Mouse (Mus musculus) urinary bladder, postnatal 36 days (tissue): Measurements from ENCODE around the gene Notch4.
A peak's percentile ranks its signal among the peaks of the same experiment; 100 is the strongest.
"Not testable (repeated sequence)": the region's sequence is repeated elsewhere in the genome, so short reads cannot be mapped to it uniquely, and the experiment has no call there.

ENCODE experiments used
- DNase-seq, 2 experiments: peaks; one replicate each; pipeline ENCODE4 v3.0.0; 2022; ENCODE audit warnings: low spot score in 2 of 2, mixed read lengths in 1 of 2

Notch4 gene

DNA sequence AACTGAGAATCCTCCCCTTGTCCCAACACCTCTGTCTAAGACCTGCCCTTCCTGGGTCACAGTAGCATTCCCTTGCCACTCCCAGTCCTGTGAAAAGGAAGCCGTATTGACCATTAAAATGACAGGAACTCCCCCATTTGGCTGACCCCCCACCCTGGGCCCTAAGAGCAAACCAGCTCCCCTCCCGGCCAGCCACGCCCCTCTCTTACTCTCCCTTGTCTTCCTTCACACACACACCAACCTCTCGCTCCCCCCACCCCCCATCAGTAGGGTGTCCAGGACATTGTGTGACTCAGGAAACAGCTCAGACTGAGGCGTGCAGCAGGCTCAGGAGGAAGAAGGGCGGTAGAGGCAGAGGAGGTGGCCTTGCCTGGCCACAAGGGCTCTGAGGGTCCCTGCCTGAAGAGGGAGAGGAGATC, at the start of gene Notch4:
Gene Notch4 (plus strand): TSS at position 266 of the 419 bp plus-strand sequence.
- DNase-seq, result no peak

DNA sequence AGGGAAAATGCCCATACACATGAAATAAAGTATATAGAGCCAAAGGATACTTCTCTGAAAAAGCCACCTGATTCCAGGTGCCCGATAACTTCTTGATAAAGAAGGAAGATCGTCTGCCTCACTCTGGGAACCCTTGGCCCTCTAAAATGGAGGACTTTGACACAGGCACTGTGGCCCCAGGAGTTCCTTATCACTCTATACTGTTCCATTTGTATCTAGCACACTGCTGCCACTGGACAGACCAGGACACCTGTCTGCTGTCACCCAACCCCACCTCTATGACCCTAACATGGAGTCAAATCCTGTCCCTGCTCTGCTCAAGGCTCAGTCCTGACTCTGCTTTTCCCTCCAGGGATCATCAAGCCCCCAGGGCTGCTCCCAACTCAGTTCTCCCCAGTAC, 47.6 kb upstream of the Notch4 start:
- DNase-seq, result no peak

DNA sequence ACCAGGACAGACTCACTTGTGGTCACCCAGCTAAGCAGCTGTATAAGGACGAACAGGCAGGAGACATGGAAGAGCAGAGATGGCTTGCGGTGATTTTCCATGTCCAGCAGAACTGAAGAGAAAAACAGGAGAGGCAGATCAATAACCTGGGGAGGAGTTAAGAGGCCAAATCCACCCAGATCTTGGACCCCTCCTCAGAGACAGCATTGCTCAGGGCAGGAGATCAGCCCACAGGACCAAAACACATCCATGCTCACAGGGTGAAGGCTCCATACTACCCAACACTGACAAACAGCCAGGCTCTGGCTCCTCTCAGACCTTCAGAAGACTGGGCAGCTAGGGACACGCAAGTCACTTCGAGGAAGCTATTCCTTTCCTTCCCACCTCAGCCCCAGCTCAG, 46.8 kb upstream of the Notch4 start, which contains the start of gene Btnl6:
Gene Btnl6 (minus strand): TSS at position 101 of the 400 bp plus-strand sequence.
- no peak for DNase-seq

DNA sequence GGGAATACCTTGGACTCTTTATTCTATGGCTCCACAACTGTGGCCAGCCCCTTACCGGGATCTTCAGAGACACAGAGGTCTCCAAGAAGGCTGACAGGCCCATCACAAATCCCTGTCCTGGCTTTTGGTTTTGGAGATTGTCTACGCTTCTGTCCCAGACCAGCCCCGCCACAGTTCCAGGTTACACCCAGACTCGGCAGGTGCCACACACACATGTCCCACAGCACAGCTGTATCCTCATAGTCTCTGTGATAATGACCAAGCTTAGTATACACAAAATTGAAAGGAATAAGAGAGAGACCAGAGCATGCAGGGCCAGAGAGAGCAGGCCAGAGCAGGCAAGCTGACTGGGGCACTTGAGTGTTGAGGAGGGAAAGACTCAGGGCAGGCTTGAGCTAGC, 46.3 kb upstream of the Notch4 start:
- no peak for DNase-seq

DNA sequence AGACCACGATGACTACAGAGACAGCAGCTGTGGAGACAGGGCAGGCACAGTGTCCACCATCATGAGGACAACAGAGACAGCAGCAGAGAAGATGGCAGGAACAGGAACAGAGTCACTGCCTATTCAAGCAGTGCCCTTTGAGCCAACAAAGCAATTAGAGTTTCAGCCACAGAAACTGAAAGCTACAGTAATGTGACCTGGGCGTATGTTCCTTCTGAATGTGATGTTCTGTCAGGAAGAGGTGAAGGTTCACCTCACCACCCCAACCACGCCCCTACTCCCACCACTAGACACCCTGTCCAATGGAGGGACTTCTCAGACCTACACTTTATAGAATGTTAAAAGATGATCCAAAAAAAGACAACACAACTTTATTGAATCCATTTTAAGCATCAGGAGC, 45.5 kb upstream of the Notch4 start:
- not testable (repeated sequence) for DNase-seq

DNA sequence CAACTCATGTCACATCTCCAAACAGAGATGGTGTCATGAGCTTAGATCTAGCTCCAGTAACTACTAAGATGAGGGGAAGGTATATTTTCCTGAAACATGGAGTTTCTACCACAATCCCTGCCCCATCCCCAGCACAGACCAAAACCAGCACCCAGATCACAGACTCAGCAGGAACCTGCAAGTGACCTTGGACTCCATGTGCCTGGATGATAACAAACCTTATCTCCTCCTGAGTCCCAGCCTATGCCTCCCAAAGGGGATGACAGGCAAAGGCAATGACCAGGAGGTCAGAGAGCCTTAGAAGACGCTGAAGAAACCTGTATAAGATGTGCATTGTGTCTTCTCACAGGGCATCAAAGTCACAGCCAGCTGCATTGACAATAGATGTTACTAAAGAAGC, 45.1 kb upstream of the Notch4 start:
- DNase-seq, result no peak

DNA sequence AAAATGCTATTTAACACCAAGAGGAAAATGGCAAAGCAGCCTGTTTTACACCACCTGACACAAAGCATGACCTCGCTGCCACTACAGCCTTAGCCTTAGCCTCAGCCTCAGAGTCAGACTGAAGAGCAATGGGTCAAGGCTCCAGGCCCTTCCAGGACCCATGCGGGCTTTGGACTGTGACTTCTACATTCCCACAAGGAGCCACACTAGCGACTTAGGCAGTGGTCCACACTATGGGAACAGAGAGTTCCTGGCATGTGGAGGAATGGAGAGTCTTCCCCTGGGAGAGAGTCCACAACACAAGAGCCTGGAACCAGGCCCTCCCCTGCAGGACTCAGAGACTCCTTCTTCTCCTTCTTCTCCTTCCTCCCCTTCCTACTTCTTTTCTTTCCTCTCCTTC, 31.4 kb upstream of the Notch4 start:
- no peak for DNase-seq

DNA sequence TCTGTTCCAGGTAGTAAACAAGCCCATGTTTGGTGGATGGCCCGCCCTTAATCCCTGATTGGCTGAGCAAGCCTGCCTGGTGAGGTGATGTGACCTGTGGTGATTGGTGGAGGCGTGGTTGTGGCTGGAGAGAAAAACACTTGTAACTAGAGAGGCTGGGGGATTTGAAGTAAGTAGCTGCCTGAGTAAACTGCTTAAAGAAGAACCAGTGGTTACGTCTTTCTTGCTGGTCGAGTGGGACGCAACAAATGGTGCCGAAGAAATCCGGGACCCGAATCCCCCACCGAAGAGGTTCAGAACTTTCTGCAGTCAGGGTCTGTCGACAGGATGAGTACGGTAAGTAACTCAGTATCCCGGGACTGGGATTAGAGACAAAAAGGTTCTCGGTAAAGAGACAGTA, 20.5 kb upstream of the Notch4 start:
- not testable (repeated sequence) for DNase-seq

DNA sequence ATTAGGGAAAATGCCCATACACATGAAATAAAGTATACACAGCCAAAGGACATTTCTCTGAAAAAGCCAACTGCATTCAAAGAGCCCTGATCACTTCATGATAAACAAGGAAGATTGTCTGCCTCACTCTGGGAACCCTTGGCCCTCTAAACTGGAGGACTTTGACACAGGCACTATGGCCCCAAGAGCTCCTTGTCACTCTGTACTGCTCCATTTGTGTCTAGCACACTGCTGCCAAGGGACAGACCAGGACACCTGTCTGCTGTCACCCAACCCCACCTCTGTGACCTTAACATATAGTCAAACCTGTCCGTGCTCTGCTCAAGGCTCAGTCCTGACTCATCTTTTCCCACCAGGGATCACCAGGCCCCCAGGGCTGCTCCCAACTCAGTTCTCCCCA, 17.3 kb upstream of the Notch4 start:
- DNase-seq, result no peak

DNA sequence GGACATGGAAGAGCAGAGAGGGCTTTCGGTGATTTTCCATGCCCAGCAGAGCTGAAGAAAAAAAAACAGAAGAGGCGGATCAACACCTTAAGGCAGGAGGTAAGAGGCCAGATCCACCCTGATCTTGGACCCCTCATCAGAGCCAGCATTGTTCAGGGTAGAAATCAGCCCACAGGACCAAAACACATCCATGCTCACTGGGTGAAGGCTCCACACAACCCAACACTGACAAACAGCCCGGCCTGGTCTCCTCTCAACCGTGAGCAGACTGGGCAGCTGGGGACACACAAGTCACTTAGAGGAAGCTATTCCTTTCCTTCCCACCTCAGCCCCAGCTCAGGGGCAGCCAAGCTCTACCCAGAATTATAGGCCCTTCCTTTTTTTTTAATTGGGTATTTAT, 16.5 kb upstream of the Notch4 start:
- no peak for DNase-seq

DNA sequence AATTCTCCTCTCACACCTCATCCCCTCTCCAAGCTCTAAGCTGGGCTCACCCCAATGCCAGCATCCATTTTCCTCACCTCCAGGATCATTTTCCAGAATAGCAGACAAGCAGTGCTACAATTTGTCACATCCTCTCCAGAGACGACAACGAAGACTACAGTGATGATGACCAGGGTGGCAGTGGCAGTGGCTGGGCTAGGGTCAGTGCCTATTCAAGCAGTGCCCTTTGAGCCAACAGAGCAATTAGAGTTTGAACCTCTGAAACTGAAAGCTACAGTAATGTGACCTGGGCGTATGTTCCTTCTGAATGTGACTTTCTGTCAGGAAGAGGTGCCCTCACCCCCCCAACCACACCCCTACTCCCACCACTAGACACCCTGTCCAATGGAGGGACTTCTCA, 14.9 kb upstream of the Notch4 start:
- no peak for DNase-seq

DNA sequence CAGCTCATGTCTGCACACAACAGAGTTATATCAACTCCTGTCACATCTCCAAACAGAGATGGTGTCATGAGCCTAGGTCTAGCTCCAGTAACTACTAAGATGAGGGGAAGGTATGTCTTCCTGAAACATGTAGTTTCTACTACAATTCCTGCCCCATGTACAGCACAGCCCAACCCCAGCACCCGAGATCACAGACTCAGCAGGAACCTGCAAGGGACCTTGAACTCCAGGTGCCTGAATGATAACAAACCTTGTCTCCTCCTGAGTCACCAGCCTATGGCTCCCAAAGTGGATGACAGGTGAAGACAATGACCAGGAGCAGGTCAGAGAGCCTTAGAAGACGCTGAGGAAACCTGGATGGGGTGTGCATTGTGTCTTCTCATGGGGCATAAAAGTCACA, 14.2 kb upstream of the Notch4 start:
- no peak for DNase-seq

DNA sequence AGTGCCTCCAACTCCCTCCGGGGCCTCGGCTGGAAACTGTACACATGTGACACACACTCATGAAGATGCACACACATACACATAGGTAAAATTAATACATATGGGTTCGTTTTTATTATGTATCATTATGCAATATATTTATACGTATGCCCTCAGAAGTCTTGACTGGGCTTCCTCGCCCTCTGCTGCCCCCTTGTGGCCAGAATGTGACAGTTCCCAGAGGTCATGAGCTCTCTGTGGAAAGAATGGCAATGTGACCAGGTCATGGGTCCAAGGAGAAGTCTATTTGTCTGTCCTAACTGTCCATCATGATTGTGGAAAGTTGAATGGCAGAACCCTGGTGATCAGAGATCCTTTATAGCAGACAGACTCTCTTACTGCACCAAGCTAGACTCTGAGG, 8.6 kb upstream of the Notch4 start:
- DNase-seq, result peak; percentile 70 to 79

DNA sequence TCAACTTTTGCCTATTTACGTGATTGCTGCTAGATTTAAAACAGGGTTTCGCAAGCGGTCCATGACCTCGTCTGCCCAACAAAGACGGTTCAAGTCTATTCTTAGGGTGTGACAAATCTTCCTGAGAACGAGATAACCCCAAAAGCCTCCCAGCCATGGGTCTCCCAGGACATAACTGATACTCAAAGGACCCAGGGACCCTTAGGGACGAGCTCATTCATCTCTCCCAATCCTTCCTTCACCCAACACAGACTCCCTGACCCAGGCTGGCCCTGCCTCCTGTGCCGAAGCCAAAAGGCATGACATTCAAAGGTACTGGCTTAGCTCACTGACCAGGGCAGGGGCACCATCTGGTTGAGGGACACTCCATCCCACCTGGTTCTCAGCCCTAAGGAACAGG, 7.7 kb upstream of the Notch4 start:
- DNase-seq, result no peak

DNA sequence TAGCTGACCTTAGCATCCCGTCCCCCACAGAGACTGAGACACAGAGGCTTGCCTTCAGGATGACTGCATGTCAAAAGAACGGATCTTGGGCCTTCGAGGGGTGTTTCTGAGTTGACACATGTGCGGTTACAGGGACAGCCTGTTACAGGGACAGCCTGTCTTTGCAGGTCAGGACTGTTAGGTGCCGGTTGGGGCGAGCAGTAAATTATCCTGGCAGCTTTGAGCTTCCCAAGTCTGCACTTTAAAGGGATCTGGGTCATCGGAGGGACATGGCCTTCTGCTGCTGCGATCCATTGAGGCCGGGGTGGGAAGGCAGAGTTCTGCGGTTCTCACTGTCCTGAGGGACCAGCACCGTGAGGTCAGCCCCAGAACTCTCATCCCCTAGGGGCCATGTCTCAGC, 6.7 kb upstream of the Notch4 start:
- DNase-seq, result no peak

DNA sequence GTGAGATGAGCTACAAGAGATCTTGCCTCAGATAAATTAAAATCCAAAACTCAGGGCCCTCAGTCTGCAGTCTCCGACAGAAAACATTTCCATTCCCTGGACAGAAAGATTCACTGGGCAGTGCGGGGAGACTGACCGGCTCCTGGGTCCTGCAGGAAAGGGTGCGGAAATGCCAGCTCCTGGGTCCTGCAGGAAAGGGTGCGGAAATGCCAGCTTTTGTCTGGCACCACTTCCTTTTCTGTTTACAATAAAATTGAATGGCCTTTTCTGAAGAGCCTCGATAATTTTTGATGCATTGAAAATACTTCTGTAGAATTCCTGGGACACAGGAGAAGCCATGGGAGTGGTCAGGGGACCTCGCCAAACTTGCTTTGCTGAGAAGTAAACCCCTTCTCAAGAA, 5.0 kb upstream of the Notch4 start:
- DNase-seq, result no peak

DNA sequence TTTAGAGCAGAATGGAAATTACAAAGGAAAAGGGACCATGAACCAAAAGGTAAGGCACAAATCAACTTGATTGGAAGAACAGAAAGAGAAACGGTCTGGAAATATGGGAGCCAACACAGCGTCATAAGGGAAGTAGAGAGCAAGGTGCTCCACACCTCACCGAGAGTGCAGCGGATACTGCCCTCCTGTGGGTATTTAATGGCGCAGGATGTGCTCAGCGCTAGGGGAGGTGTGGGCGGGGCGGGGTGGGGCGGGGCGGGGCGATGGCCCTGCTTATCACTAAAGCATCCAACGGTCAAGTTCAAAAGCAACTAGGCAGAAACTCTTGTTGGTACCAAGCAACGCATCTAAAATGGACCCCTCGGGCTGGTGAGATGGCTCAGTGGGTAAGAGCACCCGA, 4.2 kb upstream of the Notch4 start:
- no peak for DNase-seq

DNA sequence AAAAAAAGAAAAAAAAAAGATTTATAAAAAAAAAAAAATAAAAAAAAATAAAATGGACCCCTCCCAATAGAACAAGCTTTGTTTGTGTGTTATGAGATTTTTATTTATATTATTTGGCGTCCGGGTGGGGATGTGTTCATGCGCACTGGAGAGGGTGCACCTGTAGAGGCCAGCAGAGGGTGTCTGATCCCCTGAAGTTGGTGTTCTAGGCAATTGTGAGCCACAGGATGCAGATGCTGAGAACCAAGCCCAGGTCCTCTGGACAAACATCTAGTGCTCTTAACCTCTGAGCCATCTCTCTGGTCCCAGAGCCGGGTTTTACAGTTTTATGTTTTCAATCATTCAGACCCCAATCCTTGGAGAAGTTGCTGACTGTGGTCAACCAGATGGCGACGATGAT, 3.6 kb upstream of the Notch4 start:
- no peak for DNase-seq

DNA sequence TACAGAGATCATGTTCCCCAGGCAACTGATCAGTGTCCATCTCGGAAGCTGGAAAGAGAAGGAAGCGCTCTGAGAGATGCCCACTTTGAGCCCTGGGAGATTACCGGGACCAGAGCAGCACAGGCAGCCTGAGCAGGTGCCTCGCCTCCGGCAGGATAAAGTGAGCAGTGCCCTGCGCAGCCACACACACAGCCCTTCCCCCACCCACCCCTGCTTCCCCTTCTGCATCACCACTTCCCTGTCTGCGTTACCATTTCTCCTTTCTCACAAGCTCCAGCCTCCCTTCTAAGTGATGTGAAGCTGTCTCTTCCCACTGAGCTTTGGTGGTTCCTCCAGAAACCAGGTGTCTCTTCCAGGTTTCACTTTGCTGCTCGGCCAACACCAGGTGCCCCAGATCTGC, 2.9 kb upstream of the Notch4 start:
- DNase-seq, result no peak

DNA sequence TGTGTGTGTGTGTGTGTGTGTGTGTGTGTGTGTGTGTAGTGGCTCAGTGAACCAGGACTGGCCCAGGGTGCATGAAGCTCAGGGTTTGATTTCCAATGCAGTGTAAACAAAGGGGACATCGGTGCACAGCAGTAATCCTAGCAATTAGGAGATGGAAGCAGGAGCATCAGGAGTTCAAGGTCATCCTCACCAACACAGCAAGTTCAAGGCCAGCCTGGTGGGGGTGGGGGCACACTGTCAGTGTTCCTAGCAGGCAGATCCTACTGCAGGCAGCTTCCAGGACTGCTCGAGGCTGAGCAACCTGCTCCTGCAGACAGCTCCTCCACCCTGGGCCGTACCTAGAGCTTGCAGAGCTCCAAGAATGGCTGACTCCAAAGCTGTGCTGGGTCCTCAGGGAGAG, 1.5 kb upstream of the Notch4 start:
- no peak for DNase-seq

DNA sequence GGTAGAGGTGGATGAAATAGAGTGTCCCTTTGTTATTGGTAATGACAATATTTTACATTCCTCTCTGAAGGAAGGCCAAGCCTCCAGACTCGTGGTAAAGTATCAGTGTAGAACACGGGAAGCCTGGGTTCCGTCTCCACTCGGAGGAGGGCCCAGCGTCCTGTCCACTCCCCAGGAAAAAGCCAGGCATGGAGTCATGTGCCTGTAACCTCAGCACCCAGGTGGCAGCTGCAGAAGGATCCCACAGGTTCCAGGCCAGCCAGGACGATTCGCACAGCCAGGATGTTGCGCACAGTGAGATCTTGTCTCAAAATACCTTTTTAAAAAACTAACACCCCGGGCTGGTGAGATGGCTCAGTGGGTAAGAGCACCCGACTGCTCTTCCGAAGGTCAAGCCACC, 714 bp upstream of the Notch4 start:
- DNase-seq, result no peak

DNA sequence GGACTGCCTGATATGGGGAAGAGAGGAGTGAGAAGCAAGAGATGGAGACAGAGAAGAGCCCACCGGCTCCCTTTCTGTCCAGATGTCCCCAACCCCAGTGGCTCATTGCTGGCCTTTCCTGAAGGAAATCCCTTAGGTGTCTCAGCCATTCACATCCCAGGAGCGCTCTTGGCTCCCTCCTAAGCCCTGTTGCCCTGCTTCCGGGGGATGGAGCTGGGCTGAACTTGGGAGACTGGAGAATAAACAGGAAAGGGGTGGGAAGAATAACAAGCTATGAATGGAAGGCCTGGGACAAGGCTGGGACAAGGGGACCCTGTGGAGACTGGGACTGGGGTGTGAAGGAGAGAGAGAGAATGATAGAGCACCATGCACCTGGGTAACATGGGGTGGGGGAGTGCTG, 728 bp downstream of the Notch4 start:
- DNase-seq, result no peak

DNA sequence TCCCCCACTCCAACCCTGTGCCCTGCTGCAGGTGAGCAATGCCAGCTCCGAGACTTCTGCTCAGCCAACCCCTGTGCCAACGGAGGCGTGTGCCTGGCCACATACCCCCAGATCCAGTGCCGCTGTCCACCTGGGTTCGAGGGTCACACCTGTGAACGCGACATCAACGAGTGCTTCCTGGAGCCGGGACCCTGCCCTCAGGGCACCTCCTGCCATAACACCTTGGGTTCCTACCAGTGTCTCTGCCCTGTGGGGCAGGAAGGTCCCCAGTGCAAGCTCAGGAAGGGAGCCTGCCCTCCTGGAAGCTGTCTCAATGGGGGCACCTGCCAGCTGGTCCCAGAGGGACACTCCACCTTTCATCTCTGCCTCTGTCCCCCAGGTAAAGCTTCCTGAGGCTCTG, 3.2 kb downstream of the Notch4 start:
- DNase-seq, result no peak

DNA sequence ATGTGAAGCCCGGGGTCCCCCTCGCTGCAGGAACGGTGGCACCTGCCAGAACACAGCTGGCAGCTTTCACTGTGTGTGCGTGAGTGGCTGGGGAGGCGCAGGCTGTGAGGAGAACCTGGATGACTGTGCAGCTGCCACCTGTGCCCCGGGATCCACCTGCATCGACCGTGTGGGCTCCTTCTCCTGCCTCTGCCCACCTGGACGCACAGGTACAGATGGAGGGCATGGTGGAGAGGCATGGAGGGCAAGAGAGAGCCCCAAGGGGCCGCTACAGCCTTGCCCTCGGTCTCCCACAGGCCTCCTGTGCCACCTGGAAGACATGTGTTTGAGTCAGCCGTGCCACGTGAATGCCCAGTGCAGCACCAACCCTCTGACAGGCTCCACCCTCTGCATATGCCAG, 4.4 kb downstream of the Notch4 start:
- DNase-seq, result no peak

DNA sequence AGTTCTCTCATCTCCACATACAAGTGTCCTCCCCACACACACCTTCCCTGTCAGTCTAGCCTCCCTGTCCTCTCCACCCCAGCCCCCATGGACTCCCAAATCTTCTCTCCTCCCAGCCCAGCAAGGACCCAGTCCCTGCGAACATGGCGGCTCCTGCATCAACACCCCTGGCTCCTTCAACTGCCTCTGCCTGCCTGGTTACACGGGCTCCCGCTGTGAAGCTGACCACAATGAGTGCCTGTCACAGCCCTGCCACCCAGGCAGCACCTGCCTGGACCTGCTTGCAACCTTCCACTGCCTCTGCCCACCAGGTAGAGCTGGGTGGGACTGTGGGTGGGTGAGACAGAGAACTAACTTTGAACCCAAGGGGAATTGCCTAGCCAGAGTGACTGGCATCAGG, 5.9 kb downstream of the Notch4 start:
- DNase-seq, result no peak
